Mouse (Mus musculus): ENCODE data around the gene Umodl1.

Umodl1 gene

DNA sequence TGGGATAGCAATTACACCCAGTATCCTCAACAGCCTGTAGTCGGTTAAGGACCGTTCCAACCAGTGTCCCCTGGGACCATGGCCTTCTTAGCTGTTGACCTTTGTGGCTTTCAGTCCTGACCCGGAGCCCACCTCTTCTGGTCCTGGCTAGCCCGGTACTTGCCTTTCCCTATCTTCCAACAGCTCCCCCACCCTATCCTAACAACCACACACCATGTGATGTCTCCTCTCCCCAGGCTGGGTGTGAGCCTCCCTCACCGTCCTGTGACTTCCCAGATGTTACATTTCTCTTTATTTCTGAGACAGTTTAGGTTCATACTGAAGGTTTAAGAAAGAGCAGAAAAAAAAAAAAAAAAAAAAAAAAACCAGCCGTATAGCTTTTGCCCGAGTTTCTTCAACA lies 86.0 kb downstream of the Umodl1 start:
- no peak for DNase-seq

DNA sequence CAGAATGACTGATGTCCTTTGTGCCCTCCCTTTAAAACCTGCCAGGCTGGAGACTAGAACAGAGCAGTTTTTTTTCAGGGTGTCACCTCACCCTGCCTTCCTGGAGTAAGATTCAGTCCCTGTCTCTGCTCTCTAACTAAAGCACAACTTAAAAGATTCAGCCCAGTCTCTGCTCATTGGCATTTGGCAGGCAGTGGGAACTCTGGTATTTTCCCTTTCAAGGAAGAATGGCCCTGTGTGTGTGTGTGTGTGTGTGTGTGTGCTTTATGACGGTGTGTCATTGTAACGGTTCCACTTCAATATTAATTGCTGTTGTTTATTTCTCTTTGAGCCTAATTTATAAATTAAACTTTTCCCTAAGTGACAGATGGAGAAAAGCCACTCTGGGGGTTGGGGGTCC lies 88.3 kb downstream of the Umodl1 start:
- no peak for DNase-seq

DNA sequence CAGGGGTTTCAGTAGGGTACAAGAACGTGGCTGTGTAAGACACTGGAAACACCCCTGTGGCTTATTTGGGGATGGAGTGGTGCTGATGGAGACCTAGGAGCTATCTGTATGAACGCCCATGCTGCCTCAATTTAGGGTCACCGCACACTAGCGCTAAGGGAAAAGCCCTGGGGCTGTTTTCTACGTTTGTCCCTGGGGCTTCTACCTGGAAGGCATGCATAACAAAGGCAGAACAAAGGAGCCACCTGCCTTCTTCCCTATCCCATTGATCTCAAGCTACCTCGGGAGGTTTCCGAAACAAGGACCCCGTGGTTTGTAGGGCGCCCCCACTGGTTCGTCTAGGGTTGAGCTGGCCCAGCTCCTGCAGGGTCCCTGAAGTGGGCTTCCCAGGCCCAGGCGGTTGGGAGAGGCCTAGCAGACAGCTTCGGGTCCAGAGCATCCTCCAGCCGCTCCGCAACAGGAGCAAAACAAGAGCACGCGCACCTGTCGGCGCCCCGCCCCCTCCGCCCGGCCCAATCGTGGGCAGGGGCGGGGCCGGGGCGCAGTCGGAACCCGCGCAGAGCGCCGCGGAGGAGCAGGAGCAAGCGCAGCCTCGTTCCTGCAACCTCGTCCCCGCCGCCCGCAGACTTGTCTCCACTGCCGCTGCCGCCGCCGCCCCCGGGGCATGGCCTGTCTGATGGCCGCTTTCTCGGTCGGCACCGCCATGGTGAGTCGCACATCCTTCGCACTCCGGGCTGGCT lies 102.9 kb downstream of the Umodl1 start, which contains the start of gene Abcg1:
Gene Abcg1 (plus strand): TSS at position 525 of the 740 bp plus-strand sequence.
- DNase-seq, result peak; percentile 76

DNA sequence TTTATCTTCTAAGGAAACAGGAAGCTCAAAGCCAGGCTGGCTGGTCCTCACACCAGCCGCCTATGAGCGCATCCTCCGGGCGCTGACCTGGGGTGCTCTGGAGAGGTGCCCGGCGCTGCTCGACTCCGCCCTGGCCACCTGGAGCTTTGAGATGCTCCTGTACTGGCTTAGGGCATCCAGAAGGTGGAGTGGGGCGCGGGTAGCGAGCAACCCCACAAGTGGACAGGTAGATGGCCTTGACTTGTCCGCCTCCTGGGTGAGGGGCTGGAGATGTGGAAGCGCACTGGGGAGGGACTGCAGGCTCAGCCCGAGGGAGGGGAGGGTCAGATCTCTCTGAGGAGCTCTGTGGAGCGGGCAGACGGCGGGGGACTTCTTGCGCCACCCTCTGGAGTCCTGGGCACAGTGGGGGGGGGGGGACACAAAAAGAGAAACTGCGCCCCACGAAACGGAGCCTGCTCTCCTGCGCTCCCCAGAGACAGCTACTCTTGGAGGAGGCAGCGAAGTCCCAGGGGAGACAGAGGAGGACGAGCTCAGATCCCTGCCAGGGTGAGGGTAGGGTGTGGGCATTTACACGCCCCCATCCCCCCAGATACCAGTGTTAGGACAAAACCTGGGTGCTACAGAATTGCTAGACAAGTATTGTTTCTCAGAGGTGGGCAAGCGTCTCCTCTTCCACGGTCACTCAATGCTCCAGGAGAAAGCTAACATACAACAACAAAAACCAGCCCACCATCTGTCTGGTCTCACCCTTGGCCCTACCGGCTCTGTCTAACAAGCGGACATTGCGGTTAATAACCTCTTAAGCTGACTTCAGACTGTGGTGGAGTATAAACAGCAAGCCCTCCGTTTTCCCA lies 103.7 kb downstream of the Umodl1 start:
- peak; percentile 48 for DNase-seq

DNA sequence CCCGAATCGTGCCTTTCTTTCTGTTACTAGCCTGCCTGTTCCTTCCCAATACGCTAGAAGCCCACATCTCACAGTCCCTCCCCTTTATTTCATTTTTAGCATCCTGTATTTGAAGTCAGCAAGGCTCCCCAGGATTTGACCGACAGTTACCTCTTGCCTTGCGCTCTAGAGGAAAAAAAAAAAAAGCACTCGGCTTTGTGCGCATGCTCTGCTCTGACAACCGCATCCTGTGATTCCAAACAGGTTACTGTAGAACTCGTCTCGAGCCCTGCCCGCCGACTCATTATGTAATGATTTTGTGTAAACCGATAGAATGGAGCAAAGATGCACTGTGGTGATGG lies 104.3 kb downstream of the Umodl1 start:
- DNase-seq, result peak; percentile 76

DNA sequence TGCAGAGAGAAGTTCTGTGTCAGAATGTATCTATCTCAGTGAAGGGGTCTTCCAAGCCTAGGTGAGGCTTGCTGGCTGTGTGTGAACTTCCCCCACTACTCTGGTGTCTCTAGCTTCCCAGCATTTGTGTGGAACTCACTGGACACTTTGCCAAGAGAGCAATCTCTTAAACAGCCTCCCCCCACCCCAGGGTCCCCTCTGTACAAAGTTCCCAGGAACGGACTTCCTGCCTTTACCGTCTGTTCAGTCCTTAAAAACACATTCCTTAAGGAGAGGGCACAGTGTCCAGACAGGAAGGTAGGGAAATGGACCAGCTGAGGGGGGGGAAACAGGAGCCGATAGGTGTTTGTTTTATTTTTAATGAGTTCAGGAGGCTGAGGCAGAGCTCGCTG lies 105.8 kb downstream of the Umodl1 start:
- DNase-seq, result no peak

All from right cerebral cortex, postnatal 25 days (tissue).